Mouse (Mus musculus) G1E (cell line): ENCODE measurements at regions not wholly inside any gene's neighbourhood (a gene's known extent, or its start where the extent isn't known, plus 50 kb on each side); places are given as distances from the start of the nearest gene placed in this dataset.

Source experiments
- CTCF ChIP-seq: IDR thresholded peaks from 2 replicates; pipeline ENCODE4 v1.5.1; 2012; ENCODE audit warnings: low read depth, low read length, inconsistent platforms, mixed read lengths
- TAL1 ChIP-seq: conservative IDR thresholded peaks from 2 replicates; pipeline ENCODE4 v1.6.1; 2012; ENCODE audit warnings: low read depth, low read length, inconsistent platforms, mixed read lengths

DNA sequence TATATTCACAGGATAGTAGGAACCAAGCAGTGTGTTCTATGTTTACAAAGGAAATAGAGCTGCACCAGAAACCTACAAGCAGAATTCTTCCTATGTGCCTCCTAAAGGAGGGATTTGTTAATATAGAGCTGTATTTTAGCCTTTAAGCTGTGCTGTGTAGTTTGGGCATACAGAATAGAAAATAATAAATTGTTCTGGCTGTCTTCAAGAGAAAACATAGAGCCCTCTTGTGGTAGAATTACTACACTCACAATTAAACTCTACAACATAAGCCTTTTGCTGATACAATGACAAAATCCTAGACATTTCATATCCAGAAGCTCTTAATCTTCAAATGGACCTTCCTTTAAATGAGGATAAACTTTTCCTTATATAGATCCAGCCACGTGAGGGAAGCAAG, 452.9 kb upstream of the 2610301B20Rik start:
- no peak for TF ChIP-seq CTCF
- no peak for TF ChIP-seq TAL1
